26 mouse cellular contexts compared by ENCODE assay signal in genomic region chr1:36871238-36871637, GRCm38 (mm10).
DNase-seq lines count a peak whose midpoint lies in the region; ATAC-seq and TF ChIP-seq lines count a peak whose summit lies in the region.
"Had no signal": no experiment of that assay in that cellular context is flagged by ENCODE, and none has a peak within 500 bp of the region (broad histone marks: within the 10 kb centered on the region; RNA-seq: fewer than 3 reads in every experiment).

No protein-coding gene starts in this region.

- H3K4me3 ChIP-seq in intestine, embryonic 15.5 days (replicated peaks), result no peak overlapping the region
- no peak overlapping the region for H3K4me3 ChIP-seq in intestine, postnatal 0 days (ENCODE audit: low read depth, low read length)
- H3K4me3 ChIP-seq in intestine, embryonic 16.5 days (ENCODE audit: low read length), result no peak overlapping the region
- H3K4me3 ChIP-seq in stomach, postnatal 0 days (ENCODE audit: low read depth, low read length), result no peak overlapping the region
- H3K4me3 ChIP-seq: embryonic facial prominence, embryonic 12.5 days; embryonic facial prominence, embryonic 15.5 days; heart, adult 2 months; heart, embryonic 10.5 days; heart, embryonic 13.5 days had no signal

- 0 out of 2 replicates have a peak, but pooled peaks have one; percentile 41 for ATAC-seq in intestine, embryonic 15.5 days
- ATAC-seq in intestine, postnatal 0 days, result no peak
- peak; percentile 58; the same call in 1 of the 2 replicates for ATAC-seq in intestine, embryonic 16.5 days
- ATAC-seq in stomach, postnatal 0 days (ENCODE audit: low FRiP score, low TSS enrichment), result no peak; the same call in 1 of the 2 replicates
- ATAC-seq: activated CD4-positive, CD25-positive, alpha-beta regulatory T cell, adult 4 months; CD4-positive, CD25-positive, alpha-beta regulatory T cell, adult 4 months; forebrain, embryonic 14.5 days; hindbrain, postnatal 0 days had no signal

- WGBS in intestine, embryonic 15.5 days, result 46% methylated on average over 4 of the region's 4 CpGs
- WGBS in intestine, postnatal 0 days, result 20% methylated on average over 4 of the region's 4 CpGs
- WGBS in intestine, embryonic 16.5 days, result 51% methylated on average over 4 of the region's 4 CpGs
- 46% methylated on average over 4 of the region's 4 CpGs for WGBS in stomach, postnatal 0 days

- 0 out of 2 replicates have a peak, but pooled peaks cover 2% of the 10 kb centered on the region for H3K36me3 ChIP-seq in intestine, embryonic 15.5 days
- peaks cover 12% of the 10 kb centered on the region; the same call in 1 of the 2 replicates for H3K36me3 ChIP-seq in intestine, postnatal 0 days (ENCODE audit: control insufficient read depth, insufficient read depth)
- H3K36me3 ChIP-seq in intestine, embryonic 16.5 days (ENCODE audit: control insufficient read depth, insufficient read depth, low read length), result no peaks in the 10 kb centered on the region
- peaks cover 2% of the 10 kb centered on the region; the same call in 1 of the 2 replicates for H3K36me3 ChIP-seq in stomach, postnatal 0 days (ENCODE audit: control insufficient read depth, insufficient read depth, low read length)

- no peaks in the 10 kb centered on the region; the same call in 1 of the 2 replicates for H3K4me1 ChIP-seq in intestine, embryonic 15.5 days (replicated peaks)
- no peaks in the 10 kb centered on the region for H3K4me1 ChIP-seq in intestine, postnatal 0 days (replicated peaks; ENCODE audit: control insufficient read depth, insufficient read depth, low read length)
- H3K4me1 ChIP-seq in intestine, embryonic 16.5 days (ENCODE audit: control insufficient read depth, insufficient read depth, low read length), result peaks cover 8% of the 10 kb centered on the region; the same call in 1 of the 2 replicates
- no peaks in the 10 kb centered on the region for H3K4me1 ChIP-seq in stomach, postnatal 0 days (replicated peaks; ENCODE audit: control insufficient read depth, insufficient read depth)
- H3K4me1 ChIP-seq: embryonic facial prominence, embryonic 12.5 days; embryonic facial prominence, embryonic 15.5 days had no signal

- H3K4me2 ChIP-seq in intestine, embryonic 15.5 days (replicated peaks), result no peak overlapping the region
- H3K4me2 ChIP-seq in intestine, postnatal 0 days (replicated peaks; ENCODE audit: low read depth), result no peak overlapping the region
- no peak overlapping the region for H3K4me2 ChIP-seq in intestine, embryonic 16.5 days (ENCODE audit: low read depth, low read length)
- H3K4me2 ChIP-seq in stomach, postnatal 0 days (replicated peaks; ENCODE audit: low read depth), result no peak overlapping the region
- H3K4me2 ChIP-seq: embryonic facial prominence, embryonic 12.5 days; embryonic facial prominence, embryonic 15.5 days; heart, embryonic 13.5 days; hindbrain, embryonic 14.5 days had no signal

- no peak for TF ChIP-seq EP300 in stomach, postnatal 0 days (optimal IDR thresholded peaks at IDR 0.05)

- no peak overlapping the region for H3K27ac ChIP-seq in intestine, embryonic 15.5 days
- H3K27ac ChIP-seq in intestine, postnatal 0 days (ENCODE audit: low read depth, low read length), result no peak overlapping the region
- H3K27ac ChIP-seq in intestine, embryonic 16.5 days (ENCODE audit: low read length), result peak overlapping the region; percentile 45
- 0 out of 2 replicates have a peak overlapping the region, but pooled peaks have one; percentile 4 for H3K27ac ChIP-seq in stomach, postnatal 0 days (replicated peaks)
- H3K27ac ChIP-seq: embryonic facial prominence, embryonic 12.5 days; embryonic facial prominence, embryonic 15.5 days; heart, adult 2 months; heart, embryonic 10.5 days; heart, embryonic 13.5 days; hindbrain, embryonic 14.5 days; hindbrain, postnatal 0 days had no signal

- no peaks in the 10 kb centered on the region for H3K9me3 ChIP-seq in intestine, embryonic 15.5 days
- no peaks in the 10 kb centered on the region for H3K9me3 ChIP-seq in intestine, postnatal 0 days (ENCODE audit: control insufficient read depth)
- H3K9me3 ChIP-seq in intestine, embryonic 16.5 days (ENCODE audit: control insufficient read depth, low read length), result no peaks in the 10 kb centered on the region
- no peaks in the 10 kb centered on the region for H3K9me3 ChIP-seq in stomach, postnatal 0 days (ENCODE audit: control insufficient read depth, low read length)
- H3K9me3 ChIP-seq: embryonic facial prominence, embryonic 12.5 days; embryonic facial prominence, embryonic 15.5 days; heart, embryonic 10.5 days; heart, embryonic 13.5 days had no signal

- peak; percentile 13 for DNase-seq in 416B (ENCODE audit: low read depth)
- DNase-seq in stomach, postnatal 0 days (ENCODE audit: low spot score), result no peak
- no peak for DNase-seq in kidney, adult 11 months
- no peak for DNase-seq in yolk sac, embryonic 10.5 days (ENCODE audit: low spot score)
- DNase-seq: adrenal gland, postnatal 10 days; cerebellum, adult 11 months; cerebellum, adult 2 months; cerebellum, adult 9-11 months; cerebellum, postnatal 25 days; forebrain, postnatal 0 days; gastrocnemius, postnatal 25 days; heart, adult 2 months; heart, postnatal 14 days; heart, postnatal 4 days had no signal

- H3K9ac ChIP-seq in intestine, embryonic 15.5 days, result no peak overlapping the region
- H3K9ac ChIP-seq in intestine, postnatal 0 days (ENCODE audit: low read depth, low read length), result no peak overlapping the region
- no peak overlapping the region for H3K9ac ChIP-seq in intestine, embryonic 16.5 days (ENCODE audit: low read depth, low read length)
- no peak overlapping the region for H3K9ac ChIP-seq in stomach, postnatal 0 days (ENCODE audit: low read length)
- H3K9ac ChIP-seq: embryonic facial prominence, embryonic 12.5 days; embryonic facial prominence, embryonic 15.5 days; forebrain, postnatal 0 days; heart, embryonic 13.5 days; hindbrain, embryonic 14.5 days had no signal

- no peak for TF ChIP-seq CTCF in intestine, postnatal 0 days (IDR thresholded peaks at IDR 0.05; ENCODE audit: low read depth)
- no peak for TF ChIP-seq CTCF in stomach, postnatal 0 days (IDR thresholded peaks at IDR 0.05; ENCODE audit: low read depth)

- H3K27me3 ChIP-seq in intestine, embryonic 15.5 days (replicated peaks), result no peaks in the 10 kb centered on the region
- no peaks in the 10 kb centered on the region for H3K27me3 ChIP-seq in intestine, postnatal 0 days (replicated peaks; ENCODE audit: control insufficient read depth, insufficient read depth, low read length)
- no peaks in the 10 kb centered on the region for H3K27me3 ChIP-seq in intestine, embryonic 16.5 days (replicated peaks; ENCODE audit: control insufficient read depth, insufficient read depth, low read length)
- no peaks in the 10 kb centered on the region for H3K27me3 ChIP-seq in stomach, postnatal 0 days (ENCODE audit: control insufficient read depth, insufficient read depth, low read length)
- H3K27me3 ChIP-seq: embryonic facial prominence, embryonic 12.5 days; embryonic facial prominence, embryonic 15.5 days; heart, embryonic 13.5 days had no signal

Comparison
In these comparisons a context has a peak if more than half of its experiments do, and no peak if none do; other contexts are left out.
1. ATAC-seq: peak in intestine, embryonic 15.5 days (single experiment) and intestine, embryonic 16.5 days (single experiment); none in intestine, postnatal 0 days (single experiment) and stomach, postnatal 0 days (single experiment).
2. H3K27ac ChIP-seq: peak in intestine, embryonic 16.5 days (single experiment) and stomach, postnatal 0 days (single experiment); none in intestine, embryonic 15.5 days (single experiment) and intestine, postnatal 0 days (single experiment).